Mouse (Mus musculus): Measurements from ENCODE around the gene Grin1. TPM values are rescaled to one million over a fixed set of nuclear protein-coding genes. Genes with fewer than 3 reads are reported as not detected.
"Not testable (repeated sequence)": the region's sequence is repeated elsewhere in the genome, so short reads cannot be mapped to it uniquely, and the experiment has no call there.

The Grin1 gene
- polyA plus RNA-seq, 1 experiment, result 0.34 TPM

DNA sequence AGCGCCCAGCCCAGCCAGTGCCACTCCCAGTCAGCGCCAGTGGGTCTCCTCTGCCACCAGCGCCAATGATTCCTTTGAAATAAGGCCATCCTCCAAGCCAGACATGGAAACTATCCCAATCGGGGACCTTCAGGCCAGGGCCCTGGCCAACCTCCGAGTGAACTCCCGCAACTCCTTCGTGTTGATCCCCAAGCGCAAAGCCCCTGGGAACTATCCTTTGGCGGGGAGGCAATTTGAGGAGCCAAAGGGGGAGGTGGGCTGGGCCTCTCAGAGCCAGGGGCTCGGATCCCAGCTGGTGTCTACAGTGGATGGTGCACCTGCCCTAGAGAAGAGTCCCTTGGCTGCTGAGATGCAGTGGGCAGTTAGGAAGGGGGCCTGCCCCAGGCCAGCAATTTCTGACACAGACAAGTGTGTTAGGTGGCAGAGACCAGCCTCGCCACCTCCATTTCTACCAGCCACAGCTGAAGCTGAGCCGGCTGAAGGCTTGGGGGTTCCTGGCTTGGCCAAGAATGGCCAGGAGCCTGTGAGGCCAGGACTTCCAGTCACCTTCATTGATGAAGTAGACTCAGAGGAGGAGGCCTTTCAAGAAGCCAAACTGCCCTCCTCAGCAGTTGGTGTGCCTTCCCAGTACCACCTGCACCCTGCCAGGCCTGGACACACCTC, 55.2 kb downstream of the Grin1 start:
- Histone ChIP-seq H3K27me3 (replicated peaks; ENCODE audit: control insufficient read depth, insufficient read depth, low read length) (no peaks in the 10 kb centered on the region), H3K36me3 (ENCODE audit: control insufficient read depth, insufficient read depth, low read length) (no peaks in the 10 kb centered on the region), H3K27ac (ENCODE audit: insufficient read depth, low read depth, low read length) (peak overlapping the region; percentile 95), H3K4me3 (ENCODE audit: insufficient read depth, low read depth, low read length) (peak overlapping the region; percentile 84), H3K4me1 (ENCODE audit: control insufficient read depth, insufficient read depth, low read length) (peaks cover 20% of the 10 kb centered on the region)
- WGBS, result 25% methylated on average over 12 of the region's 12 CpGs
- DNase-seq, result no peak
- no peak for TF ChIP-seq POLR2A (IDR thresholded peaks at IDR 0.05; ENCODE audit: low read depth, low read length)
- TF ChIP-seq CTCF (conservative IDR thresholded peaks at IDR 0.05; ENCODE audit: insufficient read depth, insufficient read length, low read depth, low read length), result no peak

GRCm38 (mm10) chr2:25262795-25263622, 56.0 kb downstream of the Grin1 start:
- DNase-seq, result no peak
- TF ChIP-seq CTCF (conservative IDR thresholded peaks at IDR 0.05; ENCODE audit: insufficient read depth, insufficient read length, low read depth, low read length), result no peak
- no peak for TF ChIP-seq POLR2A (IDR thresholded peaks at IDR 0.05; ENCODE audit: low read depth, low read length)
- H3K4me3 ChIP-seq (ENCODE audit: insufficient read depth, low read depth, low read length), result peak overlapping the region; percentile 84
- H3K4me1 ChIP-seq (ENCODE audit: control insufficient read depth, insufficient read depth, low read length), result peaks cover 19% of the 10 kb centered on the region
- under 1% methylated on average over 82 of the region's 82 CpGs for WGBS
- no peaks in the 10 kb centered on the region for H3K36me3 ChIP-seq (ENCODE audit: control insufficient read depth, insufficient read depth, low read length)
- H3K27ac ChIP-seq (ENCODE audit: insufficient read depth, low read depth, low read length), result peak overlapping the region; percentile 95
- H3K27me3 ChIP-seq (replicated peaks; ENCODE audit: control insufficient read depth, insufficient read depth, low read length), result no peaks in the 10 kb centered on the region

DNA sequence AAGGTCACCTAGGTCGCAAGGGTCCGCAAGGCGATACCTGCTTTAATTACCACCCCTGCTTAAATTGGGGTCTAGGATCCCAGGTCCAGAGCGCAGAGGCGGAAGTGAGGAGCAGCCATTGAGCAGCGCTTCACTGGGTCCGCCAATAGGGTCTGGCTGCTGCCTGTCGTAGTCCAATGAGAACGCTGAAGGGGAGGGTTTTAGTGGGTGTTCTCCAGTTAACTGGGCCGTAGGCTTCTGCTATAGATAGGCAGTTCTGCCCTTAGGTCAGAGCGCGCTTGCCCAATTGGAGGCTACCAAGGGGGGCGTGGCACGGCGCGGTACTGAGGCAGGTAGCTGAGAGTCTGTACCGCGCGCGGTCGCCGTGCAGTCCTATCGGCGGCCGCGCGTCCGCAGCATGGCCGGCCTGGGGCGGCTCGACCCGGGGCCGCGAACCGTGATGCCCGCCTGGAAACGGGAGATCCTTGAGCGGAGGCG, 56.7 kb downstream of the Grin1 start, which contains the start of gene Tprn:
Gene Tprn, plus strand, starts transcription at position 328 of the 477 bp plus-strand sequence.
- under 1% methylated on average over 39 of the region's 39 CpGs for WGBS

GRCm38 (mm10) chr2:25261870-25262269, 57.1 kb downstream of the Grin1 start:
- Histone ChIP-seq H3K27me3 (replicated peaks; ENCODE audit: control insufficient read depth, insufficient read depth, low read length) (no peaks in the 10 kb centered on the region), H3K27ac (ENCODE audit: insufficient read depth, low read depth, low read length) (peak overlapping the region; percentile 72), H3K4me1 (ENCODE audit: control insufficient read depth, insufficient read depth, low read length) (peaks cover 9% of the 10 kb centered on the region; the same call in 1 of the 2 replicates), H3K36me3 (ENCODE audit: control insufficient read depth, insufficient read depth, low read length) (no peaks in the 10 kb centered on the region), H3K4me3 (ENCODE audit: insufficient read depth, low read depth, low read length) (peak overlapping the region; percentile 52)
- DNase-seq, result no peak
- WGBS, result 51% methylated on average over 12 of the region's 12 CpGs
- TF ChIP-seq POLR2A (IDR thresholded peaks at IDR 0.05; ENCODE audit: low read depth, low read length) (no peak), CTCF (conservative IDR thresholded peaks at IDR 0.05; ENCODE audit: insufficient read depth, insufficient read length, low read depth, low read length) (no peak)

More for the DNA sequence above, 56.7 kb downstream of the Grin1 start, which contains the start of gene Tprn:
- no peaks in the 10 kb centered on the region for H3K36me3 ChIP-seq (ENCODE audit: control insufficient read depth, insufficient read depth, low read length)
- peak; percentile 99 for DNase-seq
- TF ChIP-seq CTCF (conservative IDR thresholded peaks at IDR 0.05; ENCODE audit: insufficient read depth, insufficient read length, low read depth, low read length), result no peak
- peak within 1 kb of the TSS; percentile 84 for H3K4me3 ChIP-seq (ENCODE audit: insufficient read depth, low read depth, low read length)
- peaks cover 12% of the 10 kb centered on the region for H3K4me1 ChIP-seq (ENCODE audit: control insufficient read depth, insufficient read depth, low read length)
- H3K27me3 ChIP-seq (replicated peaks; ENCODE audit: control insufficient read depth, insufficient read depth, low read length), result no peaks in the 10 kb centered on the region
- H3K27ac ChIP-seq (ENCODE audit: insufficient read depth, low read depth, low read length), result peak within 1 kb of the TSS; percentile 95

DNA sequence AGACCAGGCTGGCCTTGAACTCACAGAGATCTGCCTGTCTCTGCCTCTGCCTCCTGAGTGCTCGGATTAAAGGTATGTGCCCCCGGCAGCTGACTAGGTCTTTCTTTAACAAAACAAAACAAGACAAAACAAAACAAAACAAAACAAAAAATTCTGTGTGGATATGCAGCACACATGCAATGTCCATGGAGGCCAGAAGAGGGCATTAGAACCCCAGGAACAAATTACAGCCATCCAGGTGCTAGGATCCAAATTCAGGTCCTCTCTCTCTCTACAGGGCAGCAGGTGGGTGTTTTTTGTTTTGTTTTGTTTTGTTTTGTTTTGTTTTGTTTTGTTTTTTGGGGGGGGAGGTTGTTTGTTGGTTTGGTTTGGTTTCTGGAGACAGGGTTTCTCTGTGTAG, 60.1 kb downstream of the Grin1 start:
- WGBS, result 55% methylated on average over 2 of the region's 2 CpGs
- Histone ChIP-seq H3K4me1 (ENCODE audit: control insufficient read depth, insufficient read depth, low read length) (peaks cover 12% of the 10 kb centered on the region; the same call in 1 of the 2 replicates), H3K36me3 (ENCODE audit: control insufficient read depth, insufficient read depth, low read length) (no peaks in the 10 kb centered on the region), H3K4me3 (ENCODE audit: insufficient read depth, low read depth, low read length) (no peak overlapping the region), H3K27ac (ENCODE audit: insufficient read depth, low read depth, low read length) (no peak overlapping the region), H3K27me3 (replicated peaks; ENCODE audit: control insufficient read depth, insufficient read depth, low read length) (no peaks in the 10 kb centered on the region)
- DNase-seq, result no peak
- TF ChIP-seq CTCF (conservative IDR thresholded peaks at IDR 0.05; ENCODE audit: insufficient read depth, insufficient read length, low read depth, low read length), result peak; percentile 46
- TF ChIP-seq POLR2A (IDR thresholded peaks at IDR 0.05; ENCODE audit: low read depth, low read length), result no peak

GRCm38 (mm10) chr2:25257250-25257649, 61.7 kb downstream of the Grin1 start:
- not testable (repeated sequence) for DNase-seq; H3K27ac ChIP-seq (ENCODE audit: insufficient read depth, low read depth, low read length); H3K4me3 ChIP-seq (ENCODE audit: insufficient read depth, low read depth, low read length); H3K36me3 ChIP-seq (ENCODE audit: control insufficient read depth, insufficient read depth, low read length); H3K27me3 ChIP-seq (replicated peaks; ENCODE audit: control insufficient read depth, insufficient read depth, low read length)
- peaks cover 12% of the 10 kb centered on the region; the same call in 1 of the 2 replicates for H3K4me1 ChIP-seq (ENCODE audit: control insufficient read depth, insufficient read depth, low read length)
- WGBS, result 83% methylated on average over 5 of the region's 5 CpGs

Data from kidney, adult 2 months (tissue).